Mouse (Mus musculus) thymus, adult 2 months (tissue): ENCODE measurements around the gene Marcks.

Experiments used
- CTCF ChIP-seq: fragments of 200-500 bp; IDR thresholded peaks from 2 replicates; pipeline ENCODE4 v1.5.1; 2012; ENCODE audit warnings: mild to moderate bottlenecking, control low read depth, low read length, moderate library complexity, borderline replicate concordance; ENCODE audit not compliant: control insufficient read depth, poor library complexity, insufficient read depth; ENCODE audit errors: extremely low read depth
- POLR2A ChIP-seq: fragments of 200-500 bp; IDR thresholded peaks from 2 replicates; pipeline ENCODE4 v1.6.1; 2012; ENCODE audit warnings: mild to moderate bottlenecking, low read length, control low read depth, moderate library complexity; ENCODE audit not compliant: control insufficient read depth, poor library complexity, insufficient read depth; ENCODE audit errors: extremely low read depth

DNA sequence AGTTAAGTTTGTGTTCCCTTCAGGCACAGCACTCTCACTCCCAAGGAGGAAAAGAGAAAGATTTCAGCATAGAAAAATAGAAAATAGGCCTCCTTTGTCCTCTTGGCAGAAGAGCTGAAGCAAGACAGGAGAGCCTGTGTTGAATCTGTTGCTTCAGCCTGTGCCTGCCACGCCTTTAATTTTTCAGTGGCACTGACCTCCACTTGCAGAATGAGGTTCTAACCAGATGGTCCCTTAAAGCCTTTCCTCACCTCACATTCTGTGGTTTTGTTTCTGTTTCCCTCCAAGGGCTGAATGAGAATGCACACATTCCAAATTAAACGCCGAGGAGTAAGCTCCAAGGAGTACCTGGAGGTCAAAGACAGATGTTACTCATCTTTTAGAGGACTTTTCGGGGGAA lies 32.2 kb upstream of the Marcks start:
- TF ChIP-seq CTCF: no peak
- no peak for TF ChIP-seq POLR2A
